ENCODE assay signal across 25 mouse cellular contexts in genomic region chr13:90454631-90455030, GRCm38 (mm10).
"Had no signal": no experiment of that assay in that cellular context is flagged by ENCODE, and none has a peak within 500 bp of the region (broad histone marks: within the 10 kb centered on the region; RNA-seq: fewer than 3 reads in every experiment).

No protein-coding gene starts in this region.

- H3K9ac ChIP-seq: heart, embryonic 12.5 days; hindbrain, embryonic 13.5 days; hindbrain, embryonic 15.5 days; kidney, embryonic 15.5 days; limb, embryonic 13.5 days; limb, embryonic 15.5 days; liver, embryonic 12.5 days; liver, embryonic 14.5 days had no signal

- H3K36me3 ChIP-seq: heart, embryonic 10.5 days; heart, embryonic 12.5 days; hindbrain, embryonic 13.5 days; hindbrain, embryonic 15.5 days; kidney, embryonic 15.5 days; limb, embryonic 13.5 days; limb, embryonic 15.5 days; liver, embryonic 12.5 days had no signal

- H3K27ac ChIP-seq: gastrocnemius, adult 2 months; heart, embryonic 10.5 days; hindbrain, embryonic 13.5 days; hindbrain, embryonic 15.5 days; hindbrain, postnatal 0 days; kidney, embryonic 15.5 days; kidney, postnatal 0 days; limb, embryonic 13.5 days; limb, embryonic 15.5 days; liver, embryonic 12.5 days; liver, embryonic 14.5 days had no signal

- H3K9me3 ChIP-seq: heart, embryonic 10.5 days; heart, embryonic 12.5 days; hindbrain, embryonic 15.5 days; kidney, embryonic 15.5 days; limb, embryonic 15.5 days; liver, embryonic 12.5 days had no signal

- H3K4me3 ChIP-seq: gastrocnemius, adult 2 months; heart, embryonic 10.5 days; heart, embryonic 12.5 days; hindbrain, embryonic 13.5 days; hindbrain, embryonic 15.5 days; kidney, embryonic 15.5 days; limb, embryonic 13.5 days; limb, embryonic 15.5 days; liver, embryonic 12.5 days had no signal

- DNase-seq: gastrocnemius, adult 2 months; gastrocnemius, postnatal 10 days; gastrocnemius, postnatal 25 days; heart, adult 18-20 months; heart, postnatal 10 days; heart, postnatal 36 days; kidney, adult 11 months; kidney, adult 2 months; kidney, adult 9 months; kidney, postnatal 14 days; kidney, postnatal 36 days; layer of hippocampus, adult 9-11 months; layer of hippocampus, postnatal 36 days; left cerebral cortex, postnatal 4 days had no signal

- H3K4me1 ChIP-seq: heart, embryonic 10.5 days; heart, embryonic 12.5 days; hindbrain, embryonic 13.5 days; hindbrain, embryonic 15.5 days; kidney, embryonic 15.5 days; limb, embryonic 13.5 days; limb, embryonic 15.5 days; liver, embryonic 12.5 days had no signal
